7 mouse cellular contexts compared by ENCODE assay signal in genomic region chr16:17132089-17132905, GRCm38 (mm10). TPM values are rescaled to one million over a fixed set of nuclear protein-coding genes. Genes with fewer than 3 reads are reported as not detected.
A peak's percentile ranks its signal among the peaks of the same experiment; 100 is the strongest.
DNase-seq lines count a peak whose midpoint lies in the region; ATAC-seq lines count a peak whose summit lies in the region.

Gene Sdf2l1 (minus strand): TSS chr16:17132383.

- no peaks in the 10 kb centered on the region for H3K27me3 ChIP-seq in intestine, embryonic 16.5 days (replicated peaks; ENCODE audit: control insufficient read depth, insufficient read depth, low read length)
- no peaks in the 10 kb centered on the region for H3K27me3 ChIP-seq in midbrain, embryonic 11.5 days (ENCODE audit: control insufficient read depth, insufficient read depth, low read length)

- H3K4me1 ChIP-seq in intestine, embryonic 16.5 days (ENCODE audit: control insufficient read depth, insufficient read depth, low read length) = peaks cover 11% of the 10 kb centered on the region
- H3K4me1 ChIP-seq in midbrain, embryonic 11.5 days (ENCODE audit: control insufficient read depth, insufficient read depth, low read length) = peaks cover 9% of the 10 kb centered on the region

- peak; percentile 98 for DNase-seq in adrenal gland, adult 2 months
- peak; percentile 96 for DNase-seq in embryo, embryonic 11.5 days (ENCODE audit: low read depth, low spot score)
- DNase-seq in gastrocnemius, postnatal 4 days (ENCODE audit: low spot score in 2 of 2) = peak; percentile 95 to 96
- DNase-seq in left cerebral cortex, postnatal 36 days (ENCODE audit: low spot score in 2 of 2) = peak; percentile 97
- peak; percentile 99 for DNase-seq in midbrain, embryonic 11.5 days (ENCODE audit: low spot score, missing footprints)
- DNase-seq in skeletal muscle tissue, adult 2 months (ENCODE audit: low read depth, low spot score) = peak; percentile 92

- ATAC-seq in intestine, embryonic 16.5 days = peak; percentile 99
- ATAC-seq in midbrain, embryonic 11.5 days (ENCODE audit: low FRiP score) = peak; percentile 99

- no peaks in the 10 kb centered on the region for H3K36me3 ChIP-seq in intestine, embryonic 16.5 days (ENCODE audit: control insufficient read depth, insufficient read depth, low read length)
- H3K36me3 ChIP-seq in midbrain, embryonic 11.5 days (ENCODE audit: control insufficient read depth, insufficient read depth, low read length) = no peaks in the 10 kb centered on the region; the same call in 1 of the 2 replicates

- H3K9ac ChIP-seq in intestine, embryonic 16.5 days (ENCODE audit: low read depth, low read length) = peak within 1 kb of the TSS; percentile 86
- H3K9ac ChIP-seq in midbrain, embryonic 11.5 days (ENCODE audit: low read length) = peak within 1 kb of the TSS; percentile 79

- intact Hi-C loops in left cerebral cortex, postnatal 36 days (cut with DNase I) = loop anchor here (5.0 kb wide), 2 partner anchors 70 to 145 kb away; partner anchors contain the start of genes Tmem191c and Ube2l3

- H3K9me3 ChIP-seq in intestine, embryonic 16.5 days (ENCODE audit: control insufficient read depth, low read length) = no peaks in the 10 kb centered on the region
- H3K9me3 ChIP-seq in midbrain, embryonic 11.5 days (ENCODE audit: control insufficient read depth, low read length) = no peaks in the 10 kb centered on the region

- WGBS in intestine, embryonic 16.5 days = under 1% methylated on average over 47 of the region's 47 CpGs
- WGBS in midbrain, embryonic 11.5 days = under 1% methylated on average over 47 of the region's 47 CpGs

- H3K4me2 ChIP-seq in intestine, embryonic 16.5 days (ENCODE audit: low read depth, low read length) = peak within 1 kb of the TSS; percentile 98
- H3K4me2 ChIP-seq in midbrain, embryonic 11.5 days = peak within 1 kb of the TSS; percentile 85

- H3K27ac ChIP-seq in intestine, embryonic 16.5 days (ENCODE audit: low read length) = peak within 1 kb of the TSS; percentile 66
- H3K27ac ChIP-seq in midbrain, embryonic 11.5 days (ENCODE audit: low read depth, low read length) = peak within 1 kb of the TSS; percentile 78

- peak within 1 kb of the TSS; percentile 89 for H3K4me3 ChIP-seq in intestine, embryonic 16.5 days (ENCODE audit: low read length)
- H3K4me3 ChIP-seq in midbrain, embryonic 11.5 days (ENCODE audit: low read depth, low read length) = peak within 1 kb of the TSS; percentile 72

RNA-seq across cellular contexts. Expression of gene Sdf2l1, which starts in this region (rescaled TPM):
- 10 to 100 TPM; 33.2 to 42.4 TPM for total RNA-seq in adrenal gland, adult 2 months (2021)
- 45.0 and 64.6 TPM in 2 replicates for polyA plus RNA-seq in adrenal gland, adult 2 months (2012; rRNA removed)
- 1 to 10 TPM; 8.0 to 10.0 TPM for total RNA-seq in gastrocnemius, postnatal 4 days (2021)
- polyA plus RNA-seq in intestine, embryonic 16.5 days (2015; fragmentation: Nextera tagmentation; extraction: Ambion mirVana) = 173 and 203 TPM in 2 replicates
- 10 to 100 TPM; 19.9 to 34.7 TPM for total RNA-seq in left cerebral cortex, postnatal 36 days (2021)
- 59.7 and 62.9 TPM in 2 replicates for polyA plus RNA-seq in midbrain, embryonic 11.5 days (2014; fragmentation: Nextera tagmentation; extraction: Ambion mirVana)

Comparison
In these comparisons a context has a peak if more than half of its experiments do, and no peak if none do; other contexts are left out.
1. Peak in every context shown above with its lines: DNase-seq, ATAC-seq, H3K4me3 ChIP-seq and H3K27ac ChIP-seq.